Mouse (Mus musculus) myocyte (in vitro differentiated cells): ENCODE data around the gene Ttll11. TPM values are rescaled to one million over a fixed set of nuclear protein-coding genes. Genes with fewer than 3 reads are reported as not detected.

Experiments used
- H3K27me3 ChIP-seq: one replicate; pipeline ENCODE4 v1.6.1; 2011; ENCODE audit not compliant: control insufficient read depth, insufficient read depth, insufficient read length
- H3K36me3 ChIP-seq: one replicate; pipeline ENCODE4 v1.6.1; 2011; ENCODE audit not compliant: control insufficient read depth, insufficient read depth
- H3K4me2 ChIP-seq: one replicate; pipeline ENCODE4 v1.6.1; 2011; ENCODE audit warnings: low read depth, control low read depth
- H3K4me3 ChIP-seq: one replicate; pipeline ENCODE4 v1.5.1; 2011; ENCODE audit warnings: mild to moderate bottlenecking, control low read depth, moderate library complexity
- H3K79me2 ChIP-seq: one replicate; pipeline ENCODE4 v1.6.1; 2011; ENCODE audit not compliant: control insufficient read depth, insufficient read depth
- H3ac ChIP-seq: one replicate; pipeline ENCODE4 v1.6.1; 2011; ENCODE audit not compliant: control insufficient read depth, insufficient read length
- CEBPB ChIP-seq: IDR thresholded peaks from 2 replicates; pipeline ENCODE4 v1.6.1; 2011; ENCODE audit warnings: mild to moderate bottlenecking, moderate library complexity; ENCODE audit not compliant: poor library complexity, insufficient read depth, severe bottlenecking
- E2F4 ChIP-seq: IDR thresholded peaks from one replicate; pipeline ENCODE4 v1.6.1; 2011; ENCODE audit warnings: mild to moderate bottlenecking, control low read depth, moderate library complexity; ENCODE audit not compliant: insufficient read depth
- MAX ChIP-seq: IDR thresholded peaks from one replicate; pipeline ENCODE4 v1.6.1; 2011; ENCODE audit warnings: low read depth, mild to moderate bottlenecking, control low read depth
- MYOD1 ChIP-seq, 3 experiments: IDR thresholded peaks; one replicate each; pipeline ENCODE4 v1.6.1; 2011; ENCODE audit warnings: control low read depth in 2 of 3, low read depth in 2 of 3, mild to moderate bottlenecking in 2 of 3, moderate library complexity in 1 of 3; ENCODE audit not compliant: insufficient read length in 2 of 3, control insufficient read depth in 1 of 3
- MYOG ChIP-seq, 3 experiments: IDR thresholded peaks; one replicate each; pipeline ENCODE4 v1.6.1; 2011; ENCODE audit warnings: control low read depth in 2 of 3, low read depth in 2 of 3, mild to moderate bottlenecking in 2 of 3; ENCODE audit not compliant: insufficient read length in 2 of 3, control insufficient read depth in 1 of 3, insufficient read depth in 1 of 3
- POLR2A ChIP-seq: IDR thresholded peaks from one replicate; pipeline ENCODE4 v1.6.1; 2011; ENCODE audit warnings: low read depth, mild to moderate bottlenecking, control low read depth, moderate library complexity; ENCODE audit not compliant: insufficient read length
- POLR2AphosphoS2 ChIP-seq: IDR thresholded peaks from one replicate; pipeline ENCODE4 v1.6.1; 2011; ENCODE audit warnings: low read depth, control low read depth; ENCODE audit not compliant: insufficient read length
- REST ChIP-seq: IDR thresholded peaks from one replicate; pipeline ENCODE4 v1.6.1; 2011; ENCODE audit warnings: mild to moderate bottlenecking, control low read depth, moderate library complexity; ENCODE audit not compliant: insufficient read depth, insufficient read length
- SRF ChIP-seq: IDR thresholded peaks from one replicate; pipeline ENCODE4 v1.6.1; 2011; ENCODE audit warnings: low read depth; ENCODE audit not compliant: control insufficient read depth, insufficient read length
- TCF12 ChIP-seq: IDR thresholded peaks from one replicate; pipeline ENCODE4 v1.6.1; 2011; ENCODE audit warnings: mild to moderate bottlenecking, control low read depth; ENCODE audit not compliant: poor library complexity, insufficient read depth, severe bottlenecking
- TCF3 ChIP-seq: IDR thresholded peaks from one replicate; pipeline ENCODE4 v1.6.1; 2011; ENCODE audit warnings: low read depth, control low read depth; ENCODE audit not compliant: insufficient read length
- USF1 ChIP-seq: IDR thresholded peaks from one replicate; pipeline ENCODE4 v1.6.1; 2011; ENCODE audit warnings: low read depth, mild to moderate bottlenecking, control low read depth, moderate library complexity
- polyA plus RNA-seq: library from polyadenylated mRNA; unstranded; fragments of >200 nt; fragmentation: generic; extraction: Trizol; gene quantifications from one replicate; pipeline ENCODE4 v1.2.1, GENCODE M21; 2012; ENCODE audit warnings: missing spikeins

Gene Ttll11
- polyA plus RNA-seq, 1 experiment: 9.8 TPM

GRCm38 (mm10) chr2:35818883-35819282 lies 160.8 kb downstream of the Ttll11 start:
- TF ChIP-seq MYOD1 (IDR thresholded peaks at IDR 0.05; ENCODE audit: control insufficient read depth in 1 of 3, insufficient read length in 2 of 3, low read depth in 2 of 3) (peak in 1 of 3 experiments; percentile 10), POLR2AphosphoS2 (no peak)
- H3K4me3 ChIP-seq: no peak overlapping the region

DNA sequence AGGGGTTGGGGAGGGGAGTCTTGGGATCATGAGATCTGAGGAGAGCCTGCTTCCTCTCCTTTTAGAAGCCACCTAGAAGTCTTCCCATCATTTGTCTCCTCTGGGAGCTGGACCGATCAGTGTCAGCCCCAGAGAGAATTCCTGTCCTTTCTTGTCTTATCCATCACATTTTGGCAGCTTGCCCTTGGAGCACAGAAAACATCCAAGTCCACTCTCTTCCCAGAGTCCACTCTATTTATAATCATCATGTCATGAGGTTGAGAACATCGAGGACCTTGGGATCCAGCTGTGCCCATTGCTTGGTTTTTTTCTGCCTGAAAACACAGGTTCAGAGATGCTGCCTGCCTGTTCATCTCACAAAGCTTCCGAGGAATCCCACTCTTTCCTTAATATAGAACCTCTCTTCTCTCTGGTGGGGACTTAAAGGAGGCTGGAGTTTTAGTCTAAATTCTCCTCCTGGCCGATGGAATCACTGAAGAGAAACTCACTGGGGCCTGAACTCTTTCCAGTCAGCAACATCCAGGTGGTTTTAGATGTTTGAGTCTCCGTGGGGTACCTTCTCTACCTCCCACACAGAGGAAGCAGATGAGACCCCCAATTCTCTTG lies 163.6 kb downstream of the Ttll11 start:
- Histone ChIP-seq H3K4me2 (no peak overlapping the region), H3K36me3 (no peaks in the 10 kb centered on the region), H3K4me3 (no peak overlapping the region), H3K79me2 (no peaks in the 10 kb centered on the region), H3K27me3 (no peaks in the 10 kb centered on the region), H3ac (no peak overlapping the region)
- TF ChIP-seq TCF12 (no peak), USF1 (no peak), POLR2AphosphoS2 (no peak), E2F4 (no peak), MAX (no peak), CEBPB (no peak), SRF (no peak), TCF3 (no peak), MYOG (IDR thresholded peaks at IDR 0.05; ENCODE audit: control insufficient read depth in 1 of 3, insufficient read depth in 1 of 3, insufficient read length in 2 of 3, low read depth in 2 of 3) (no peak), MYOD1 (IDR thresholded peaks at IDR 0.05; ENCODE audit: control insufficient read depth in 1 of 3, insufficient read length in 2 of 3, low read depth in 2 of 3) (no peak), REST (no peak), POLR2A (no peak)

More at GRCm38 (mm10) chr2:35818883-35819282, 160.8 kb downstream of the Ttll11 start:
- H3K36me3 ChIP-seq: no peaks in the 10 kb centered on the region
- H3K27me3 ChIP-seq: no peaks in the 10 kb centered on the region
- no peaks in the 10 kb centered on the region for H3K79me2 ChIP-seq
- no peak overlapping the region for H3ac ChIP-seq
- no peak overlapping the region for H3K4me2 ChIP-seq

- no peaks in the 10 kb centered on the region for H3K27me3 ChIP-seq
- H3K36me3 ChIP-seq: no peaks in the 10 kb centered on the region
- no peak overlapping the region for H3K4me2 ChIP-seq
- TF ChIP-seq E2F4: no peak
- TF ChIP-seq SRF: no peak
- TF ChIP-seq POLR2A: no peak
- TF ChIP-seq TCF3: no peak
- TF ChIP-seq MYOG (IDR thresholded peaks at IDR 0.05; ENCODE audit: control insufficient read depth in 1 of 3, insufficient read depth in 1 of 3, insufficient read length in 2 of 3, low read depth in 2 of 3): no peak
- no peak for TF ChIP-seq TCF12
- no peak overlapping the region for H3ac ChIP-seq
- no peak overlapping the region for H3K4me3 ChIP-seq
- no peaks in the 10 kb centered on the region for H3K79me2 ChIP-seq
Measured at GRCm38 (mm10) chr2:35812561-35812933, 167.2 kb downstream of the Ttll11 start.

DNA sequence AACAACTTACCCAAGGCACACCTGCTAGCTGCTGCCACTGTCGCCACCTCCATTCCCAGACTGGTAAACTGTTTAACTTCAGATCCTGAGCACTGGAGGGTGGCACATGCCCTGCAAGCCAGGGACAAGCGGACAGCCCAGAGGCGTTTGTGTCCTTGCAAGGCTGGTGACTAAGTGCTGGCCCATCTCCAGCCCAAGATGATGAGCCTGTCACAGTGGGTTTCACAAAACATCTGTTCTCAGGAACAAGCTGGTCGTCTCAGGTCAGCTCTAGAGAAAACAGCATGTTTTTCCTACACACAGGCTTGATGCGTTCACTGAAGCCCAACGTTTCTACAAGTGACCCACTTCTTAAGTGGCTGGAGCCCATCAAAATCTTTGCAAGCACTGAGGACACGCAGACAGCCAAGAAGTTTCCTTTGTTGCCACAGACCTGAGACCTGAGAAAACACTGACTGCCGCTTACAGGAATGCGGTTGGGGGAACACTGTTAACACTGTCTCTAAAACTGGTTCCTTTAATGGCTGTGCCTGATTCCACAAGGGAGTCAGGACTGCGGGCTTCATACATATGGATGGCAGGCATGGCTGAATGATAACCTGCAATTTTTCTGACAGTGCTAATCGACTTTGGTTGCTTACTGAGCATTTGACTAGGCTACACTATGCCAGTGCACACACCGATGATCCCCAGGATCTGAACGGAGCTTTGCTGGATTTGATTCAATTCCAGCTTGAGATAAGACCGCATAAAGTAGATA lies 167.7 kb downstream of the Ttll11 start:
- Histone ChIP-seq H3K27me3 (no peaks in the 10 kb centered on the region), H3ac (no peak overlapping the region), H3K4me3 (no peak overlapping the region), H3K79me2 (no peaks in the 10 kb centered on the region), H3K4me2 (no peak overlapping the region), H3K36me3 (no peaks in the 10 kb centered on the region)
- no peak for TF ChIP-seq POLR2A
- TF ChIP-seq REST: no peak
- TF ChIP-seq MYOD1 (IDR thresholded peaks at IDR 0.05; ENCODE audit: control insufficient read depth in 1 of 3, insufficient read length in 2 of 3, low read depth in 2 of 3): no peak
- no peak for TF ChIP-seq TCF3
- TF ChIP-seq TCF12: no peak
- TF ChIP-seq E2F4: no peak
- TF ChIP-seq SRF: no peak
- TF ChIP-seq MYOG (IDR thresholded peaks at IDR 0.05; ENCODE audit: control insufficient read depth in 1 of 3, insufficient read depth in 1 of 3, insufficient read length in 2 of 3, low read depth in 2 of 3): no peak
- TF ChIP-seq MAX: no peak
- TF ChIP-seq CEBPB: no peak
- no peak for TF ChIP-seq USF1
- TF ChIP-seq POLR2AphosphoS2: no peak

DNA sequence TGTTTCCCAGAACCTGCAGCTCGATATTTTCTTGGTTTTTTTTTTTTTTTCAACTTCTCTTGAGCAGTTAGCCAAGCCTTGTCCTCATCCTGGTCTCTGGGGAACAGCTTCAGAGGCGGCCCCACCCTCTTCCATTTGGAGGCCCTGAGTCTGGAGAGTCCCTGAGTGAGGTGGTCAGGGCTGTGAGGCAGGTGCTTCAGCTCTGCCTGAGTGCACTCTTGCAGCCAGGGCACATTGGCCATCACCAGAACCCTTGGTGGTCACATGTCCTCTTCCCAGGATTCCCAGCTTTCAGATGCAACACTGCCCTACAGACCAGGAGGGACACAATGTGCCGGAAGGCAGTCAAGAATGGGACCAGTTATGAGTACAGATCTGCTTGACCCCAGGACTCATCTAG lies 169.7 kb downstream of the Ttll11 start:
- no peak overlapping the region for H3K4me3 ChIP-seq
- no peaks in the 10 kb centered on the region for H3K27me3 ChIP-seq
- no peaks in the 10 kb centered on the region for H3K36me3 ChIP-seq
- H3K4me2 ChIP-seq: no peak overlapping the region
- no peak overlapping the region for H3ac ChIP-seq
- no peaks in the 10 kb centered on the region for H3K79me2 ChIP-seq
- TF ChIP-seq TCF12 (no peak), TCF3 (no peak), CEBPB (no peak), E2F4 (no peak), POLR2AphosphoS2 (no peak), MYOD1 (IDR thresholded peaks at IDR 0.05; ENCODE audit: control insufficient read depth in 1 of 3, insufficient read length in 2 of 3, low read depth in 2 of 3) (no peak), POLR2A (no peak), SRF (no peak), MYOG (IDR thresholded peaks at IDR 0.05; ENCODE audit: control insufficient read depth in 1 of 3, insufficient read depth in 1 of 3, insufficient read length in 2 of 3, low read depth in 2 of 3) (no peak), REST (no peak), MAX (no peak), USF1 (no peak)
